Mouse (Mus musculus): ENCODE measurements at regions not wholly inside any gene's neighbourhood (a gene's known extent, or its start where the extent isn't known, plus 50 kb on each side); places are given as distances from the start of the nearest gene placed in this dataset.

GRCm38 (mm10) chr13:30044790-30045189, 58.9 kb upstream of the E2f3 start:
- DNase-seq (ENCODE audit: extremely low spot score) = no peak

GRCm38 (mm10) chr13:30042689-30043320, 56.9 kb upstream of the E2f3 start:
- no peak for DNase-seq (ENCODE audit: extremely low spot score)

- no peak for DNase-seq (ENCODE audit: extremely low spot score)
Observed at GRCm38 (mm10) chr13:30041501-30042295, 55.8 kb upstream of the E2f3 start.

GRCm38 (mm10) chr13:30040288-30040687, 54.4 kb upstream of the E2f3 start:
- DNase-seq (ENCODE audit: extremely low spot score) = no peak

GRCm38 (mm10) chr13:30039791-30040190, 53.9 kb upstream of the E2f3 start:
- no peak for DNase-seq (ENCODE audit: extremely low spot score)

GRCm38 (mm10) chr13:30036561-30036960, 50.7 kb upstream of the E2f3 start:
- DNase-seq (ENCODE audit: extremely low spot score) = no peak

GRCm38 (mm10) chr13:30036071-30036470, 50.2 kb upstream of the E2f3 start:
- DNase-seq (ENCODE audit: extremely low spot score) = no peak
